Mouse (Mus musculus): ENCODE data around the gene Gsx2.

Gsx2 gene

DNA sequence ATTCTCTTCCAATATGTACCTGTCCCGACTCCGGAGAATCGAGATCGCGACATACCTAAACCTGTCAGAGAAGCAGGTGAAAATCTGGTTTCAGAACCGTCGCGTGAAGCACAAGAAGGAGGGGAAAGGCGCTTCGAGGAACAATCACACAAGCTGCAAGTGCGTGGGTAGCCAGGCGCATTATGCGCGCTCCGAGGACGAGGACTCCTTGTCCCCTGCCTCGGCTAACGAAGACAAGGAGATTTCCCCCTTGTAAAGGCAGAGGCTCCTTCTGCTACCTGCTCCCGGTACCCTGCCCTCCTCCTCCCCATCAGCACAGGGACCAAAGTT is 1.6 kb downstream of the Gsx2 start:
- no peak for DNase-seq

DNA sequence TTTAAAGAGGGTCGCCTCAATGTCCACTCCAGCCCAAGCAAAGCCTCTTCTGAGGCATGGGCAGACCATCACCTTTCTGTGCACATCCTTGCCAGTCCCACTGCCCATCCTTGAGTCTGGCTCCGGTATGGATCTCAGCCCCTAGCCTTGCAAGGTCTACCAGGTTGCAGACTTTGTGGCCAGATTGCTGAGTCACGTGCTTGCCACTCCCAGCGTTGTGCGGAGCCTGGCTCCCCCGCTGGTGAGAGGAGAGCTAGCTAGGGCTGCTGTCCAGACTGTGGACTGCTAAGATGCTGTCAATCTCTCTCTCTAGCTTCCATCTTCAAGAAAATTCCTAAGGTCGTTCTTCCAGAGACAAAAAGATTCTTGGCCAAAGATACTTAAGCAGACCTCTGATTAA is 4.2 kb downstream of the Gsx2 start:
- no peak for DNase-seq

DNA sequence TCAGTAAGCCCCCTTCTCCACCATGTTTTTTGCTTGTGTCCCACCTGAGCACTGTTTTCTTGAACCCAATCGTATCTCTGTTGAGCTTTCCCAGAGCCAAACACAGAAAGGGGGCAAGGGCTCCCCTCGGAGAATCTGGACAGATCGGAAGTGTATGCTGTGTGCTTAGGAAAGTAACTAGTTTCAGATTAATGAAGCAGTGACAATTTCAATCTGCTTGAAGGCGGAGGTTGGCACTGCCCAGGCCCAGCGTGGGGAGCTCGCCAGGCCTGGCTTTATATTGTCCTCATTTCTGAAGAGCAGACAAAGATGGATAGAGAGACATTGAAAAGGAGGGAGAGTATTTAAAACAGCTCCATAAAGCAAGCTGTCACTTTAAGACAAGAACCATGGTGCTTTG is 7.0 kb downstream of the Gsx2 start:
- no peak for DNase-seq

DNA sequence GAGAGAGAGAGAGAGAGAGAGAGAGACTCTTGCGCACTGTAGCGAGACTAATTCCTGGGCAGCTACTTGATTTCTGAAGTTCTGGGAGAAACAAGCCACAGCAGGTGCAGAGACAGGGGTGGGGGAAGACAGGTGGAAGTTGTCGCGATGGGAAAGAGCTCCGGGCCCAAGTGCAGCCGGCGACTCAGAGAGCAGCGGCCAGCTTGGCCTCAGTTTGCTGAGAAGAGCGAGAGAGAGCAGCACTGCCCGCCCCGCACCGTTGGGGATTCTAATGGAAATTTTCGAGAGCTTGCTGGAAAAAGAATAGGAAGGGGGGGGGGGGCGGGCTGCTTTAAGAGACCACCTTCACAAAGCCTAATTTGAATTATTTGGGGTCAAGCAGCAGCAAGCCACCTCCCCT is 7.7 kb downstream of the Gsx2 start:
- no peak for DNase-seq

DNA sequence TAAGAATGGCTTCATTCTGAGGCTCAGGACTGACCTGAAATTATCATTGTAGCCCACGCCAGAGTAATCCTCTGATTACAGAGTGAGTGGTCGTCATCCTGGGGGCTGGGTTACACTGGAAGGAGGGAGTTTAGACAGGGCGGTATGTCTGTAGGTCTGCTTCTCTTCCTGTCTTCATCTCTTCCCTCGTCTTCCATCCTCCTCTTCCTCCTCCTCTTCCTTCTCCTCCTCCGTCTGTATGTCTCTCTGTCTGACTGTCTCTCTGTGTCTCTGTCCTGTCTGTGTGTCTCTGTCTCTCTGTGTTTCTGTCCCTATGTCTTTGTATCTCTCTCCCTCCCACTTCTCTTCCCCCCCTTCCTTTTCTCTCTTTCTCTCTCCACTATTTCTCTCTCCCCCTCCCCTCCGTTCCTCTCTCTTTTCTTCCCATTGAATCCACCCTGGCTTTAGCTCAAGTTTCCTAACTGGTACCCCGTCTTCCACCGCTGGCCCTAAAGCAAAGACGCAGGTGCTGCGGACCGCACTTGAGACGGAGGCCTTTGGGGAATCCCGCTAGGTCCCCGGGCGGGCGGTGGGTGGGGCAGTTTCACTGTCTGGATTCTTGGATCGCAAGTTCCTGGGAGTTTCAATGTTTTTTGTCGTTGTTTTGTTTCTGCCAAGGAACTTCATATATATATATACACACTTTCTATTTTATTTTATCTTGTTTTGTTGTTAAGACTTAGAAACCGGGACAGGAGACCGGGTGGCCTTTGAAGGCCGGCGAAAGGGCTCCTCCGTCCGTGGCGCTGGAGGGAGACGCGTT is 8.4 kb downstream of the Gsx2 start:
- DNase-seq = no peak

DNA sequence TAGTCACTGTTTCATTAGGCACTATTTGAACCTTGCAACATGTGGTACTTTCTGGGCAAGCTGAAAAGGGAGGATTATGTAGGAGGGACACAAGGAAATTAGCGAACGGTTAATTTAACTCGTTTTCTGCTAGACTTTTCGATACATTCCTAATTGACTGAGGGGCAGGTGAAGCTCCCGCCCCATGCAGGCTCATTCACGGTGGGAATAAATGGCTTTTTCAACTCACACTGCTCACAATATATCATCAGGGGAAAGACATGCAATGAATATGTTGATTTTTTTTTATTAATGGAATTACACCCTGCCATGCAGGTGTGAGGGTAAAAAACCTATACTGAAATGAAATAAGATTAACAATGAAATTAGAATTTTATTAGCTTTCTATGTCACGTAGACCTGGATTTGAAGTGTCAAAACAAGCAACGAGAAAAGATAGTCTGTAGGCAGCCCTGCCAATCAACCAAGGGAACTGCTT is 9.0 kb downstream of the Gsx2 start:
- no peak for DNase-seq

DNA sequence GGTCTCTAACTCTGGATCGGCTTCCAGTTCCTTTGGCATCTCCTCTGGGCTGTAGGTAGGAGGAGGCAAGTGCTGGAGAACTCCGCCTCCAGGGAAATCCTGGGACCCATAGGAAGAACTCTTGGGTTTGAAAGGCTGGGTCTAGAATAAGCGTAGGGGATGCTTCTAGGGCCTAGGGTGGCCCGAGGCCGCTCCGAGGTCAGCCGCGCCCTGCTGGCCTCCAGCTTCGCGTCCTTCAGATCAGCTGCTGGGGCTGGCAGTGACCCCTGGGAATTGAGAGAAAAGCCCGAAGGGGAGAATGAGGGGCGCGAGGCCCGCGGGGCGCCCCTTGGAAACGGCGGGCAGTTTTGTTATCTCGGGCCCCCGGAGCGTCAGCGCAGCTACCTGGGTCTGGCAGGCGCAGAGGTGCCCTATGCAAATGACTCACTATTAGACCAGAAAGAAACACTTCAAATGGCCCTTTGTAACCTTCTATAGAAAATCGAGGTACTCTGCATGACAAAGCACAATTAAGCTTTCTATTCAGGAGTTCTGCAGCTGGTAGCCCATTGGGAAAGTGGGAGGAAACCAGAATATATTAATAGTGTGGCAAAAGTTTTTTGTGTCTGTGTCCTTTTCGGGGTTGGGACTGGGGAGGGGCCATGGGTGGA is 9.6 kb downstream of the Gsx2 start:
- no peak for DNase-seq

DNA sequence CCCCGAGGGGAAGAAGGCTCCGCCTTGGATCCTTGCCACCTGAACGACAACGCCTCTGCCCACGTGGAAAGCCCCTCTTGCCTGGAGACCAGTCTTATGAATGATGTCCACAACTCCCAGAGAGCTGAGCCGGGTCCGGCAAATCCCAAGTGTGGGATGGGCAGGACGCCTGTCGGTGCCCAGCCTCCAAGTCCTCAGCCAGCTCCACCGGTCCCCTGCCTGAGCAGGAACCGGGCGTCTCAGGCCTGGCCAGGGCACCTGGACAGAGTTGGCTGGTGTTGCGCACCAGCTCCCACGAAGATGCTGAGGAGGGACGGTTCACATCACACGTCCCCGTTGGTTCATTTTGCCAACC is 10.1 kb downstream of the Gsx2 start:
- DNase-seq = no peak

DNA sequence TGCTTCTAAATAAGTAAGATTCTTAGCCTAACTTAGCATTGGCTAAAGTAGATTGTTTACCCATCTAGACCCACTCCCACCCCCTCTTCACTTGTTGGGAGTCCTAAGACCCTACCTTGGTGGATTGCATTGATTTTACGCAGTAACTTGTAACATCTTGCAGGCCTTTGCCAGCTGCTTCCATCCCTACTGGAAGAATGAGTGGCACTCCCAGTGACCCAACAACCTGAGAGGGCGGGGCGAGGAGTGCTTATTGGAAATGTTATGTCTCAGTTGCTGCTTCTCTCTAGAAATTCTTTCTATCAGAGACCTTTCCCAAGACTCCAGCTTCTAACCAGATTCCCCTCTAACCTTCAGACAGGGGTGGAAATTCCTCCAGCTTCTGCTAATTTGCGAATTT is 10.5 kb downstream of the Gsx2 start:
- DNase-seq = no peak

DNA sequence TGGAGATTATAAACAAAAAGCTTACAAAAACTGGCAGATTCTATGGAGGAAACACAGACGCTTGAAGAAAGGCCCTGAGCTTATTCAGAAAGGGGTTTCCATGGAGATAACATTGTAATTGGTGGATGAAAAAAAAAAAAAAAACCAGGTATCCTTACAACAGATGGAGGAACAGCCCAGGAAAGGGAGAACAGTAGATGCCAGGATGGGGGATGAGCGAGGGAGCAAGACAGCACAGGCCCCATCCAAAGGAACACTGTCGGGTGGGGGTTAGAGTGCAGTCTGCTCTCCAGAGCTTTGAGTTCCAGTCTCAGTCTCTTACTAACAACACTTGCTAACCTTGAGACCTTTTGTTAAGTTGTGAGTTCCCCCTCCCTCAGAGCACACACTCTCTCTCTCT is 31.1 kb downstream of the Gsx2 start:
- no peak for DNase-seq

DNA sequence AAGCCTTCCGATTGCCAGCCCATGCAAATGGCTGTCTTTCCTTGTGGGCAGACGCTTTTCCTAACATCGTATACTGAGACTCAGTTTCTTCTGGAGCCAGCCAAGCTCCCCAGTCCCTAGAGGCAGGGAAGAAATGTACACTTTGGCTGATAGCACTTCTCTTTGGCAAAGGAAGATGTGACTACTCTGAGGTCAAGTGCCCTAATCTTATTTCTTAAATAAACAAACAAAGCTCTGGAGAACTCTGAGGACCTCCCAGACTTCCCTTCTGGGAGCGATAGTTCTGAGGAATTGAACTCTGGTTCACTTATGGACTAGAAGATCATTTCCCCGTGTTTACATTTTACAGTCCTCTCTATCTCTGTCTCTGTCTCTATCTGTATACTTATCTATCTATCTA is 34.0 kb downstream of the Gsx2 start:
- DNase-seq = no peak

DNA sequence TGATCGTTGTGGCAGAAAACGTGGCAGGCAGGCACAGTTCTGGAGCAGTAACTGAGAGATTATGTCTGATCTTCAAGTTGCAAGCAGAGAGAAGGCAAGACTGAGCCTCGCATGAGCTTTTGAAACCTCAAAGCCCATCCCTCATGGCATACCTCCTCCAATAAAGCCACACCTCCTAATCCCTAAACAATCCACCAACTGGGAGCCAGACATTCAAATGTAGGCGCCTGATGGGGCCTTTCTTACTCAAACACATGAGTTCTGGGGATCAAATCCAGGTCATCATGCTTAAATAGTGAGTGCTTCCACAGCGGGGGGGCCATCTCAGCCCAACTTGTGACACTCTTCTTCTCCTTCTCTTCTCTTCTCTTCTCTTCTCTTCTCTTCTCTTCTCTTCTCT is 36.4 kb downstream of the Gsx2 start:
- no peak for DNase-seq

DNA sequence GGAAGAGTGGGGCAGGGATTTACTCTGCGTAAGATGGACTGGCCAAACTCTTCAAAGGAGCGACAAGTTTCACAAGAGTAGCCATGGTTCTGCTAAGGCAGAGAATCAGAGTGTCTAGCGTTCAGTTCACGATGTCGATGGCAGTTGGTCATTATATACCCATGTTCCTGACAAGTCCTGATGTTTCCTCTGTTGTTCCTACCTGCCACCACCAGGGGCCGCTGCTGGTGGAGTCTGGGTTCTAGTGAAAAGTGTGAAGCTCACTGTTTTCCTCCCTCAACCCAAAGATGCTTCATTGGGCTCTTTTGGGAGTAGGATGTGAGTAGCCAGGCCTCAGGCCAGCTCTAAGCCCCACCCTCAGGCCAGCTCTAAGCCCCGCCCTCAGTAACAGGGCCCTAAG is 43.4 kb downstream of the Gsx2 start:
- no peak for DNase-seq

DNA sequence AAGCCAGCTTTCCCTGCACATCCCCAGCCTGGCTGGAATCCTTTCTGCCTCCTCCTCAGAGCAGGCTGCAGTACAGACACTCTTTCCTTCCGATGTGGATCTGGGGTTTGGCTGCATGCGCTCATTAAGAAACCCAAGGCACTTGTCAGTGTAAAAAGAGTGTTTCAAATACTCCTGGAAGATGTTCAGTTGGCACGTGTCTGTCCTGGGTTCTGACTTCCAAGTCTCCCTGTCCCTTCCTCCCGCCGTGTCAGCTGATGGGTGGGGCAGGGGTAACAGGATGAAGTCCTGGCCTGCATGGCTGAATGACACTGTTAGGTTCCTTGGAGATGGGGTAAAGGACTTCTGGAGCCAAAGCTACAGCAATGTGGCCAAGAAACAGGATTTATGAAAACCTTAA is 46.2 kb downstream of the Gsx2 start:
- no peak for DNase-seq
